Comparison of ENCODE assay signal across 8 mouse cellular contexts in genomic region chr13:32236269-32236678, GRCm38 (mm10).
DNase-seq lines count a peak whose midpoint lies in the region; ATAC-seq and TF ChIP-seq lines count a peak whose summit lies in the region.

No protein-coding gene starts in this region.

- TF ChIP-seq CTCF in thymus, adult 2 months (IDR thresholded peaks at IDR 0.05; ENCODE audit: borderline replicate concordance, control insufficient read depth, extremely low read depth, insufficient read depth, low read length, poor library complexity): no peak

- peak; percentile 17 for DNase-seq in adrenal gland, adult 2 months
- peak; percentile 82 for DNase-seq in heart, embryonic 10.5 days (ENCODE audit: low spot score)
- peak; percentile 16 to 23 for DNase-seq in kidney, postnatal 4 days
- DNase-seq in thymus, adult 2 months: no peak
- no peak for DNase-seq in cerebellum, adult 18-20 months
- no peak for DNase-seq in layer of hippocampus, postnatal 14 days (ENCODE audit: low spot score in 2 of 2)

- 47% methylated on average over 3 of the region's 3 CpGs for WGBS in hindbrain, embryonic 16.5 days
- WGBS in hindbrain, embryonic 12.5 days: 51% methylated on average over 3 of the region's 3 CpGs
- 49% methylated on average over 3 of the region's 3 CpGs for WGBS in heart, embryonic 10.5 days
- WGBS in thymus, adult 2 months: 78% methylated on average over 3 of the region's 3 CpGs

- H3K36me3 ChIP-seq in hindbrain, embryonic 16.5 days (ENCODE audit: control insufficient read depth, insufficient read depth, low read length): no peaks in the 10 kb centered on the region
- H3K36me3 ChIP-seq in hindbrain, embryonic 12.5 days: no peaks in the 10 kb centered on the region
- no peaks in the 10 kb centered on the region for H3K36me3 ChIP-seq in heart, embryonic 10.5 days
- no peaks in the 10 kb centered on the region for H3K36me3 ChIP-seq in thymus, adult 2 months (ENCODE audit: control insufficient read depth, insufficient read depth, low read length)

- no peak overlapping the region for H3K27ac ChIP-seq in hindbrain, embryonic 16.5 days (ENCODE audit: low read depth, low read length)
- H3K27ac ChIP-seq in hindbrain, embryonic 12.5 days: no peak overlapping the region
- H3K27ac ChIP-seq in heart, embryonic 10.5 days: peak overlapping the region; percentile 12; the same call in 1 of the 2 replicates
- no peak overlapping the region for H3K27ac ChIP-seq in thymus, adult 2 months (ENCODE audit: control insufficient read depth, insufficient read depth, low read length)

- 0 out of 2 replicates have a peak, but pooled peaks have one; percentile 63 for ATAC-seq in hindbrain, embryonic 16.5 days
- ATAC-seq in hindbrain, embryonic 12.5 days (ENCODE audit: low FRiP score): no peak

- no peak for TF ChIP-seq POLR2A in thymus, adult 2 months (IDR thresholded peaks at IDR 0.05; ENCODE audit: control insufficient read depth, extremely low read depth, insufficient read depth, low read length, poor library complexity)

- no peaks in the 10 kb centered on the region for H3K27me3 ChIP-seq in hindbrain, embryonic 16.5 days (replicated peaks; ENCODE audit: control insufficient read depth, insufficient read depth, low read length)
- no peaks in the 10 kb centered on the region for H3K27me3 ChIP-seq in hindbrain, embryonic 12.5 days
- no peaks in the 10 kb centered on the region for H3K27me3 ChIP-seq in heart, embryonic 10.5 days (ENCODE audit: insufficient read depth, poor library complexity, severe bottlenecking)
- no peaks in the 10 kb centered on the region for H3K27me3 ChIP-seq in thymus, adult 2 months (ENCODE audit: control insufficient read depth, insufficient read depth, low read length)

- H3K9ac ChIP-seq in hindbrain, embryonic 16.5 days (ENCODE audit: low read depth, low read length): no peak overlapping the region
- no peak overlapping the region for H3K9ac ChIP-seq in hindbrain, embryonic 12.5 days

- H3K4me3 ChIP-seq in hindbrain, embryonic 16.5 days (ENCODE audit: low read length): no peak overlapping the region
- H3K4me3 ChIP-seq in hindbrain, embryonic 12.5 days: no peak overlapping the region
- H3K4me3 ChIP-seq in heart, embryonic 10.5 days: no peak overlapping the region
- H3K4me3 ChIP-seq in thymus, adult 2 months (ENCODE audit: control insufficient read depth, insufficient read depth, low read length): no peak overlapping the region

- no peak overlapping the region for H3K4me2 ChIP-seq in hindbrain, embryonic 16.5 days (ENCODE audit: low read length)
- H3K4me2 ChIP-seq in hindbrain, embryonic 12.5 days (replicated peaks): no peak overlapping the region

- no peaks in the 10 kb centered on the region for H3K9me3 ChIP-seq in hindbrain, embryonic 16.5 days (ENCODE audit: control insufficient read depth, low read length)
- H3K9me3 ChIP-seq in hindbrain, embryonic 12.5 days (replicated peaks): no peaks in the 10 kb centered on the region
- no peaks in the 10 kb centered on the region for H3K9me3 ChIP-seq in heart, embryonic 10.5 days

- H3K4me1 ChIP-seq in hindbrain, embryonic 16.5 days (ENCODE audit: control insufficient read depth, insufficient read depth, low read depth, low read length): no peaks in the 10 kb centered on the region
- H3K4me1 ChIP-seq in hindbrain, embryonic 12.5 days: peaks cover 5% of the 10 kb centered on the region; the same call in 1 of the 2 replicates
- H3K4me1 ChIP-seq in heart, embryonic 10.5 days: peaks cover 14% of the 10 kb centered on the region
- H3K4me1 ChIP-seq in thymus, adult 2 months (replicated peaks; ENCODE audit: control insufficient read depth, insufficient read depth, low read length): no peaks in the 10 kb centered on the region

Comparison
In these comparisons a context has a peak if more than half of its experiments do, and no peak if none do; other contexts are left out.
1. DNase-seq: peak in adrenal gland, adult 2 months (single experiment), heart, embryonic 10.5 days (single experiment) and kidney, postnatal 4 days (2 of 2); none in thymus, adult 2 months (single experiment), cerebellum, adult 18-20 months (0 of 2) and layer of hippocampus, postnatal 14 days (0 of 2).